Mouse (Mus musculus) lung, adult 2 months (tissue): Measurements from ENCODE around the gene Map3k4.

Source experiments
- CTCF ChIP-seq: fragments of 200-500 bp; IDR thresholded peaks from 2 replicates; pipeline ENCODE4 v1.5.1; 2011; ENCODE audit warnings: mild to moderate bottlenecking, low read length, control low read depth; ENCODE audit not compliant: insufficient read depth
- POLR2A ChIP-seq: fragments of 200-500 bp; IDR thresholded peaks from 2 replicates; pipeline ENCODE4 v1.6.1; 2011; ENCODE audit warnings: low read depth, mild to moderate bottlenecking, control low read depth, low read length, borderline replicate concordance; ENCODE audit errors: extremely low read depth

DNA sequence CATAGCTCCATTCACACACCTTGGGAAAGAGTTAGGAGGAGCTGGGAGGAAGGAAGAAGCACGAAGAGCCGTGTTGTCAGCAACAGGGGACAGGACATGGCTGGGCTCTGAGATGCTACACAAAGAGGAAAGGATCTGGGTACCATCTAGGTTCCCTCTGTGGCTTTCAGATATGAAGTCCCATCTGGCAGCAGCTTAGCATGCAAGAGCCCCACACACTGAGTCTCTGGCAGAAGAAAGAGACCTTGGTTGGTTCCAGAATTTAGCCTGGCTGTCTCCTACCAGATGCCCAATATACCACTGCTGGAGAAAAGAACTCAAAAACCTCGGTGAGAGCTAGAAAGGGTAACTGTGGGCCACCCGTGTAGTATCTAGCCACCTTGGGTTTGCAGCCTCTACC lies 41.3 kb downstream of the Map3k4 start:
- TF ChIP-seq CTCF: no peak
- TF ChIP-seq POLR2A: no peak
